Mouse (Mus musculus): Measurements from ENCODE around the gene Mrps36.
"Not testable (repeated sequence)": the region's sequence is repeated elsewhere in the genome, so short reads cannot be mapped to it uniquely, and the experiment has no call there.

Mrps36 gene

GRCm38 (mm10) chr13:100744036-100744744, at the start of gene Mrps36:
Mrps36 (minus strand) TSS chr13:100744659.
- DNase-seq (ENCODE audit: low read depth), result peak; percentile 94

- DNase-seq (ENCODE audit: low read depth), result no peak
Observed at GRCm38 (mm10) chr13:100789083-100789482, 44.6 kb upstream of the Mrps36 start.

- not testable (repeated sequence) for DNase-seq (ENCODE audit: low read depth)
Observed at GRCm38 (mm10) chr13:100788057-100788456, 43.6 kb upstream of the Mrps36 start.

GRCm38 (mm10) chr13:100787316-100788010, 43.0 kb upstream of the Mrps36 start:
- no peak for DNase-seq (ENCODE audit: low read depth)

- peak; percentile 95 for DNase-seq (ENCODE audit: low read depth)
Observed at GRCm38 (mm10) chr13:100786414-100786867, 42.0 kb upstream of the Mrps36 start, which contains the start of gene Ccnb1. Ccnb1 (minus strand) TSS chr13:100786570.

GRCm38 (mm10) chr13:100785806-100786413, 41.5 kb upstream of the Mrps36 start:
- DNase-seq (ENCODE audit: low read depth), result peak; percentile 14

GRCm38 (mm10) chr13:100777491-100777890, 33.0 kb upstream of the Mrps36 start:
- DNase-seq (ENCODE audit: low read depth), result no peak

- no peak for DNase-seq (ENCODE audit: low read depth)
Observed at GRCm38 (mm10) chr13:100776710-100777109, 32.3 kb upstream of the Mrps36 start.

- DNase-seq (ENCODE audit: low read depth), result no peak
Observed at GRCm38 (mm10) chr13:100776056-100776419, 31.6 kb upstream of the Mrps36 start.

- DNase-seq (ENCODE audit: low read depth), result peak; percentile 92
Observed at GRCm38 (mm10) chr13:100775252-100776055, 31.0 kb upstream of the Mrps36 start, which contains the start of gene Cenph. Cenph (minus strand) TSS chr13:100775899.

GRCm38 (mm10) chr13:100774704-100775103, 30.2 kb upstream of the Mrps36 start:
- no peak for DNase-seq (ENCODE audit: low read depth)

- DNase-seq (ENCODE audit: low read depth), result no peak
Observed at GRCm38 (mm10) chr13:100755329-100755728, 10.9 kb upstream of the Mrps36 start.

- no peak for DNase-seq (ENCODE audit: low read depth)
Observed at GRCm38 (mm10) chr13:100754186-100754585, 9.7 kb upstream of the Mrps36 start.

- no peak for DNase-seq (ENCODE audit: low read depth)
Observed at GRCm38 (mm10) chr13:100753011-100753410, 8.6 kb upstream of the Mrps36 start.

GRCm38 (mm10) chr13:100752529-100752928, 8.1 kb upstream of the Mrps36 start:
- no peak for DNase-seq (ENCODE audit: low read depth)

GRCm38 (mm10) chr13:100751402-100751801, 6.9 kb upstream of the Mrps36 start:
- DNase-seq (ENCODE audit: low read depth), result no peak

GRCm38 (mm10) chr13:100750799-100751198, 6.3 kb upstream of the Mrps36 start:
- DNase-seq (ENCODE audit: low read depth), result no peak

GRCm38 (mm10) chr13:100748638-100749037, 4.2 kb upstream of the Mrps36 start:
- DNase-seq (ENCODE audit: low read depth), result no peak

GRCm38 (mm10) chr13:100746090-100746489, 1.6 kb upstream of the Mrps36 start:
- no peak for DNase-seq (ENCODE audit: low read depth)

- DNase-seq (ENCODE audit: low read depth), result no peak
Observed at GRCm38 (mm10) chr13:100743346-100744035, 968 bp downstream of the Mrps36 start.

GRCm38 (mm10) chr13:100742831-100743230, 1.6 kb downstream of the Mrps36 start:
- no peak for DNase-seq (ENCODE audit: low read depth)

Data from NIH3T3 (cell line).